Mouse (Mus musculus): Measurements from ENCODE around the gene Skint2. TPM values are rescaled to one million over a fixed set of nuclear protein-coding genes. Genes with fewer than 3 reads are reported as not detected.

Skint2 gene
- not detected in 2 replicates for polyA plus RNA-seq (2016; fragmentation: Nextera tagmentation; extraction: Ambion mirVana)

GRCm38 (mm10) chr4:112556894-112557293, at the start of gene Skint2:
Gene Skint2, plus strand, starts transcription at chr4:112557194.
- 75% methylated on average over 2 of the region's 2 CpGs for WGBS
- H3K36me3 ChIP-seq = no peaks in the 10 kb centered on the region
- no peaks in the 10 kb centered on the region for H3K4me1 ChIP-seq
- no peak within 1 kb of the TSS for H3K4me3 ChIP-seq
- ATAC-seq (ENCODE audit: low FRiP score, low read depth) = no peak
- H3K27ac ChIP-seq (replicated peaks) = no peak within 1 kb of the TSS
- no peaks in the 10 kb centered on the region for H3K27me3 ChIP-seq
- no peak within 1 kb of the TSS for H3K9ac ChIP-seq (replicated peaks)
- H3K9me3 ChIP-seq = no peaks in the 10 kb centered on the region
- no peak within 1 kb of the TSS for H3K4me2 ChIP-seq (replicated peaks)

Other genes starting within 250 kb of the Skint2 start
- gene Skint9, start 123.2 kb upstream of the Skint2 start, polyA plus RNA-seq (2016; fragmentation: Nextera tagmentation; extraction: Ambion mirVana) = not detected in 2 replicates
- not detected in 2 replicates for gene Skint10, start 217.7 kb downstream of the Skint2 start, polyA plus RNA-seq (2016; fragmentation: Nextera tagmentation; extraction: Ambion mirVana)

Measured in midbrain, embryonic 12.5 days (tissue).